Mouse (Mus musculus) adipocyte (in vitro differentiated cells): ENCODE measurements around the gene Rrp1.
"Not testable (repeated sequence)": the region's sequence is repeated elsewhere in the genome, so short reads cannot be mapped to it uniquely, and the experiment has no call there.

Experiments used
- DNase-seq: peaks from one replicate; pipeline ENCODE4 v3.0.0-alpha.2; 2016; ENCODE audit warnings: low spot score

Gene Rrp1

GRCm38 (mm10) chr10:78383567-78383966 is 29.3 kb downstream of the Rrp1 start:
- DNase-seq: no peak

GRCm38 (mm10) chr10:78378516-78378915 is 34.3 kb downstream of the Rrp1 start:
- DNase-seq: no peak

- no peak for DNase-seq
These were observed 39.9 kb downstream of the Rrp1 start for GRCm38 (mm10) chr10:78372681-78373668.

GRCm38 (mm10) chr10:78371746-78372145 is 41.1 kb downstream of the Rrp1 start:
- DNase-seq: no peak

GRCm38 (mm10) chr10:78367586-78367985 is 45.3 kb downstream of the Rrp1 start:
- no peak for DNase-seq

- DNase-seq: no peak
These were observed 46.0 kb downstream of the Rrp1 start for GRCm38 (mm10) chr10:78366851-78367312.

GRCm38 (mm10) chr10:78366195-78366834 is 46.5 kb downstream of the Rrp1 start:
- DNase-seq: no peak

GRCm38 (mm10) chr10:78365555-78365954 is 47.3 kb downstream of the Rrp1 start:
- no peak for DNase-seq

- no peak for DNase-seq
These were observed 48.7 kb downstream of the Rrp1 start for GRCm38 (mm10) chr10:78364106-78364505.

GRCm38 (mm10) chr10:78363366-78363765 is 49.5 kb downstream of the Rrp1 start:
- DNase-seq: no peak

- DNase-seq: peak; percentile 93
These were observed 50.9 kb downstream of the Rrp1 start for GRCm38 (mm10) chr10:78361951-78362350.

- peak; percentile 81 for DNase-seq
These were observed 52.5 kb downstream of the Rrp1 start for GRCm38 (mm10) chr10:78360290-78360711.

GRCm38 (mm10) chr10:78358999-78359398 is 53.8 kb downstream of the Rrp1 start:
- not testable (repeated sequence) for DNase-seq

GRCm38 (mm10) chr10:78358266-78358665 is 54.6 kb downstream of the Rrp1 start:
- DNase-seq: peak; percentile 53

GRCm38 (mm10) chr10:78357742-78358141 is 55.1 kb downstream of the Rrp1 start:
- no peak for DNase-seq

- DNase-seq: no peak
These were observed 56.8 kb downstream of the Rrp1 start for GRCm38 (mm10) chr10:78355931-78356593.

- DNase-seq: no peak
These were observed 59.6 kb downstream of the Rrp1 start for GRCm38 (mm10) chr10:78353196-78353595.

- DNase-seq: no peak
These were observed 60.2 kb downstream of the Rrp1 start for GRCm38 (mm10) chr10:78352666-78353030.

GRCm38 (mm10) chr10:78351887-78352665 is 60.8 kb downstream of the Rrp1 start, which contains the start of gene Agpat3:
Gene Agpat3, minus strand, starts transcription at chr10:78352489.
- DNase-seq: no peak

- DNase-seq: no peak
These were observed 61.3 kb downstream of the Rrp1 start for GRCm38 (mm10) chr10:78351564-78351886.

GRCm38 (mm10) chr10:78350796-78351556 is 61.9 kb downstream of the Rrp1 start:
- peak; percentile 56 for DNase-seq
